Mouse (Mus musculus) cortical plate, adult 2 months (tissue): ENCODE data around the gene Fstl4.

Experiments
- CTCF ChIP-seq: fragments of 200-500 bp; IDR thresholded peaks from 2 replicates; pipeline ENCODE4 v1.5.1; 2011; ENCODE audit warnings: mild to moderate bottlenecking, control low read depth, low read length; ENCODE audit not compliant: insufficient read depth; ENCODE audit errors: extremely low read depth
- POLR2A ChIP-seq: fragments of 200-500 bp; IDR thresholded peaks from 2 replicates; pipeline ENCODE4 v1.6.1; 2011; ENCODE audit warnings: mild to moderate bottlenecking, low read length, control low read depth; ENCODE audit not compliant: insufficient read depth; ENCODE audit errors: extremely low read depth

DNA sequence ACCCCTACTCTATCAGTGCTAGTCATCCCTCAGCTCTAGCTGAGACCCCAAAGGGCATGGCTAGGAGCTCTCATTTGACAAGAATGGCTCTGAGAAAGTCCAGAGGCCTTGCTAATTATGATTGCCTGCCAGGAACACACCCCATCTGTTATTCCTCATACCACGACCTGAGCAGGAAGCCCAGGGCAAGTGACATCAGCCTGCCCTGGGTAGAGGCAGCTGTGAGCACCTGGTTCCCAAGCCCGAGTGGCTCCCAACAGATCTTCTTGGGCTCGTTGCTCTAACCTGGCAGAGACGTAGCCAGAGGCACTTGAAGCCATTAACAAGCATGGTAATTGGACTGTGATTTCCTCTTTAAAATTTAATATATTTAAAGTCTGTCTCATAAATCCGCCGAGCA, 305.3 kb downstream of the Fstl4 start:
- no peak for TF ChIP-seq CTCF
- no peak for TF ChIP-seq POLR2A
